Mouse (Mus musculus): ENCODE data around the gene Cd83.

DNA sequence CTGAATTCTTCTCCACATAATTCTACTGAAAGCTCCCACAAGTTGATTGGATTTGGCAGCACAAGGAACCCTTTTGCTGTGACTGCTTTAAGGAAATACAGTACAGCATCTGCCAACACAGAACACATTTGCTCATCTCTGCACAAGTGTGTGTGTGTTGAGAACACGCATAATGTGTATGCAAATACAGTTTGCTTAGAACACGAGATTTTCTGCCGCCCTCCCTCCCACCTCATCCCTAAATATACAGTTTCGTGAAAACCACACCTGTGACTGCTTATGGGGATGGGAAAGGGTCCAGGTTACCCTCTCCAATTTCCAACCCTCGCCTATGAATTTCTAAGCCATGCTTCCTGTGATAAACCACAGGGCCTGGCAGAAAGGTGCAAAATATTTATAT lies 60.6 kb downstream of the Cd83 start:
- TF ChIP-seq CTCF (IDR thresholded peaks at IDR 0.05; ENCODE audit: low read depth, low read length) = no peak
- no peak for TF ChIP-seq GATA1 (IDR thresholded peaks at IDR 0.05; ENCODE audit: borderline replicate concordance, low read length)
- no peak for TF ChIP-seq TAL1 (conservative IDR thresholded peaks at IDR 0.05; ENCODE audit: low read depth, low read length)
- no peak for TF ChIP-seq POLR2AphosphoS5 (IDR thresholded peaks at IDR 0.05; ENCODE audit: insufficient replicate concordance, low read depth, low read length)
